Mouse (Mus musculus): ENCODE data around the gene Tex2. TPM values are rescaled to one million over a fixed set of nuclear protein-coding genes. Genes with fewer than 3 reads are reported as not detected.

Gene Tex2
- polyA plus RNA-seq, 1 experiment = 34.6 TPM

- no peak for DNase-seq (ENCODE audit: low read depth)
- TF ChIP-seq POLR2A (IDR thresholded peaks at IDR 0.05; ENCODE audit: borderline replicate concordance, extremely low read depth, insufficient read depth, insufficient read length, poor library complexity, severe bottlenecking) = no peak
- TF ChIP-seq CTCF (IDR thresholded peaks at IDR 0.05; ENCODE audit: borderline replicate concordance, extremely low read depth, insufficient read depth, insufficient read length) = no peak
Measured at GRCm38 (mm10) chr11:106557398-106557797, 55.8 kb downstream of the Tex2 start.

GRCm38 (mm10) chr11:106556689-106557088, 56.5 kb downstream of the Tex2 start:
- no peak for DNase-seq (ENCODE audit: low read depth)
- no peak for TF ChIP-seq POLR2A (IDR thresholded peaks at IDR 0.05; ENCODE audit: borderline replicate concordance, extremely low read depth, insufficient read depth, insufficient read length, poor library complexity, severe bottlenecking)
- no peak for TF ChIP-seq CTCF (IDR thresholded peaks at IDR 0.05; ENCODE audit: borderline replicate concordance, extremely low read depth, insufficient read depth, insufficient read length)

GRCm38 (mm10) chr11:106555805-106556615, 57.2 kb downstream of the Tex2 start:
- DNase-seq (ENCODE audit: low read depth) = no peak
- TF ChIP-seq CTCF (IDR thresholded peaks at IDR 0.05; ENCODE audit: borderline replicate concordance, extremely low read depth, insufficient read depth, insufficient read length) (no peak), POLR2A (IDR thresholded peaks at IDR 0.05; ENCODE audit: borderline replicate concordance, extremely low read depth, insufficient read depth, insufficient read length, poor library complexity, severe bottlenecking) (no peak)

- TF ChIP-seq CTCF (IDR thresholded peaks at IDR 0.05; ENCODE audit: borderline replicate concordance, extremely low read depth, insufficient read depth, insufficient read length) (no peak), POLR2A (IDR thresholded peaks at IDR 0.05; ENCODE audit: borderline replicate concordance, extremely low read depth, insufficient read depth, insufficient read length, poor library complexity, severe bottlenecking) (no peak)
- no peak for DNase-seq (ENCODE audit: low read depth)
Measured at GRCm38 (mm10) chr11:106550398-106550797, 62.8 kb downstream of the Tex2 start.

- TF ChIP-seq CTCF (IDR thresholded peaks at IDR 0.05; ENCODE audit: borderline replicate concordance, extremely low read depth, insufficient read depth, insufficient read length) = no peak
- TF ChIP-seq POLR2A (IDR thresholded peaks at IDR 0.05; ENCODE audit: borderline replicate concordance, extremely low read depth, insufficient read depth, insufficient read length, poor library complexity, severe bottlenecking) = no peak
- DNase-seq (ENCODE audit: low read depth) = no peak
Measured at GRCm38 (mm10) chr11:106546081-106546480, 67.1 kb downstream of the Tex2 start.

GRCm38 (mm10) chr11:106544916-106545315, 68.3 kb downstream of the Tex2 start:
- TF ChIP-seq POLR2A (IDR thresholded peaks at IDR 0.05; ENCODE audit: borderline replicate concordance, extremely low read depth, insufficient read depth, insufficient read length, poor library complexity, severe bottlenecking) (no peak), CTCF (IDR thresholded peaks at IDR 0.05; ENCODE audit: borderline replicate concordance, extremely low read depth, insufficient read depth, insufficient read length) (no peak)
- no peak for DNase-seq (ENCODE audit: low read depth)

- no peak for DNase-seq (ENCODE audit: low read depth)
- TF ChIP-seq POLR2A (IDR thresholded peaks at IDR 0.05; ENCODE audit: borderline replicate concordance, extremely low read depth, insufficient read depth, insufficient read length, poor library complexity, severe bottlenecking) (no peak), CTCF (IDR thresholded peaks at IDR 0.05; ENCODE audit: borderline replicate concordance, extremely low read depth, insufficient read depth, insufficient read length) (no peak)
Measured at GRCm38 (mm10) chr11:106544133-106544532, 69.1 kb downstream of the Tex2 start.

GRCm38 (mm10) chr11:106543006-106543405, 70.2 kb downstream of the Tex2 start:
- TF ChIP-seq POLR2A (IDR thresholded peaks at IDR 0.05; ENCODE audit: borderline replicate concordance, extremely low read depth, insufficient read depth, insufficient read length, poor library complexity, severe bottlenecking) = no peak
- no peak for TF ChIP-seq CTCF (IDR thresholded peaks at IDR 0.05; ENCODE audit: borderline replicate concordance, extremely low read depth, insufficient read depth, insufficient read length)
- no peak for DNase-seq (ENCODE audit: low read depth)

- TF ChIP-seq CTCF (IDR thresholded peaks at IDR 0.05; ENCODE audit: borderline replicate concordance, extremely low read depth, insufficient read depth, insufficient read length) (no peak), POLR2A (IDR thresholded peaks at IDR 0.05; ENCODE audit: borderline replicate concordance, extremely low read depth, insufficient read depth, insufficient read length, poor library complexity, severe bottlenecking) (no peak)
- DNase-seq (ENCODE audit: low read depth) = no peak
Measured at GRCm38 (mm10) chr11:106542385-106542784, 70.8 kb downstream of the Tex2 start.

- no peak for DNase-seq (ENCODE audit: low read depth)
- TF ChIP-seq POLR2A (IDR thresholded peaks at IDR 0.05; ENCODE audit: borderline replicate concordance, extremely low read depth, insufficient read depth, insufficient read length, poor library complexity, severe bottlenecking) = no peak
- TF ChIP-seq CTCF (IDR thresholded peaks at IDR 0.05; ENCODE audit: borderline replicate concordance, extremely low read depth, insufficient read depth, insufficient read length) = no peak
Measured at GRCm38 (mm10) chr11:106540506-106541268, 72.5 kb downstream of the Tex2 start.

GRCm38 (mm10) chr11:106536253-106536912, 76.8 kb downstream of the Tex2 start:
- DNase-seq (ENCODE audit: low read depth) = peak; percentile 57
- no peak for TF ChIP-seq POLR2A (IDR thresholded peaks at IDR 0.05; ENCODE audit: borderline replicate concordance, extremely low read depth, insufficient read depth, insufficient read length, poor library complexity, severe bottlenecking)
- TF ChIP-seq CTCF (IDR thresholded peaks at IDR 0.05; ENCODE audit: borderline replicate concordance, extremely low read depth, insufficient read depth, insufficient read length) = no peak

Data from brain, embryonic 14.5 days (tissue).